In the genomic region with DNA sequence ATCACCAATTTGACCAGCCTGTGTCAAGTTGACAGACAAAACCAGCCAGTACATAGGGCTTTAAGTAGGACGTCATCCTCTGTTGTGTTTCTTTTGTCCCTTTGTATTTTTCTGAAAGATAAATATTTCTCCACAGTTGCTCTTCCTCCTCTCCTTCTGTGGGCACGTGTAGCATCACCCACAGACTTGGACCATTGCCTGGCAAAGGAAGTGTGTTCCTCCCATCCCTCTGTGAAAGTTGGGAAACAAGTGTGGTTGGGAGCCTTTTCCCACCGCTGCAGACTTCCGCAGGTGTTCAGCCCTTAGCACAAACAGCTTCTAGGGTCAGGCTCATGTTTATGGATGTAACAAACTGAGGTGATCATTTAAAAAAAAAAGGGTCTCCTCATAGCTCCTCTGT, we compare ENCODE assay signal across 6 mouse cellular contexts.
"Had no signal": no experiment of that assay in that cellular context is flagged by ENCODE, and none has a peak within 500 bp of the region (broad histone marks: within the 10 kb centered on the region; RNA-seq: fewer than 3 reads in every experiment).

No protein-coding gene starts in this region.

- DNase-seq: kidney, adult 2 months; kidney, postnatal 14 days; lung, adult 2 months; lung, postnatal 36 days; retina, postnatal 1 day; thymus, postnatal 14 days had no signal
